Mouse (Mus musculus) brain, embryonic 14.5 days (tissue): Measurements from ENCODE around the gene Ddx49.

Experiments used
- CTCF ChIP-seq: fragments of 200-500 bp; IDR thresholded peaks from 2 replicates; pipeline ENCODE4 v1.5.1; 2012; ENCODE audit warnings: inconsistent platforms, mild to moderate bottlenecking, moderate library complexity, borderline replicate concordance; ENCODE audit not compliant: insufficient read depth, insufficient read length; ENCODE audit errors: extremely low read depth
- POLR2A ChIP-seq: fragments of 200-500 bp; IDR thresholded peaks from 2 replicates; pipeline ENCODE4 v1.6.1; 2012; ENCODE audit warnings: mild to moderate bottlenecking, inconsistent platforms, borderline replicate concordance; ENCODE audit not compliant: poor library complexity, insufficient read depth, insufficient read length, severe bottlenecking; ENCODE audit errors: extremely low read depth

DNA sequence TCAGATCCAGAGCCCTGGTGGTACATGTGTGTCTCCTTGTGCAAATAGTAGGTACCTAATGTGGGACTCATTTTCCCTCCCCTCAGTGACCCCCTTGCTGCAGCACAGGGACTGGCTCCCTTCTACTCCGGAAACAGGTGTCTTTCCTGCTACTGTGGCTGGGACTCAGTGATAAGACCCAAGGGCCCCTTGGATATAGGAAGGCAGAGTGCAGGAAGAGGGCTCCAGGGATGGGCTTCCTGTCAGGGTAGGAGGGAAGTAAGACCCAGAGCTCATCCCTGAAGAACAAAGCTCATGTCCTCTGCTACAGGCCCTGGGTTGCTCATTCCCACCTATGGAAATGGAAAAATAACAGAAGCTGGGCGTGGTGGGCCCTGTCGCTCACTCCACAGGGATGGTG is 25.8 kb downstream of the Ddx49 start:
- TF ChIP-seq POLR2A (no peak), CTCF (no peak)
